Mouse (Mus musculus): ENCODE measurements around the gene Fxn.
A peak's percentile ranks its signal among the peaks of the same experiment; 100 is the strongest.
"Not testable (repeated sequence)": the region's sequence is repeated elsewhere in the genome, so short reads cannot be mapped to it uniquely, and the experiment has no call there.

Fxn gene

DNA sequence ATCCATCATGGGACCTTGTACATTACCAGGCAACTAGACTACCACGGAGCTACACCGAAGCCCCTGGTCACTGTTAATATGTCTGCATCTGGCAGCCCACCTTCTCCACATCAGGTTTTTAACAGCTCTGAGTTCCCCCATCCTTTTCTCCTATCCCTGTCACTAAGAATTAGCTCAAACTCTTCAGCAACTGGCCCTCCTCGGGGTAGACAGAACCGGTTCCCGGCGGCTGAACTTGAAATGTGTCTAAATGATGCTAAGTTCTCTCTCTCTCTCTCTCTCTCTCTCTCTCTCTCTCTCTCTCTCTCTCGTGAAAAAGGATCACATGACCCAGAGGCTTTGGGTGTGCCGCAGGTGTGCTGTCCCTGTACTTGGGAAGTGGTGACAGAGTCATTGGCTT lies 39.1 kb downstream of the Fxn start:
- DNase-seq, result no peak

DNA sequence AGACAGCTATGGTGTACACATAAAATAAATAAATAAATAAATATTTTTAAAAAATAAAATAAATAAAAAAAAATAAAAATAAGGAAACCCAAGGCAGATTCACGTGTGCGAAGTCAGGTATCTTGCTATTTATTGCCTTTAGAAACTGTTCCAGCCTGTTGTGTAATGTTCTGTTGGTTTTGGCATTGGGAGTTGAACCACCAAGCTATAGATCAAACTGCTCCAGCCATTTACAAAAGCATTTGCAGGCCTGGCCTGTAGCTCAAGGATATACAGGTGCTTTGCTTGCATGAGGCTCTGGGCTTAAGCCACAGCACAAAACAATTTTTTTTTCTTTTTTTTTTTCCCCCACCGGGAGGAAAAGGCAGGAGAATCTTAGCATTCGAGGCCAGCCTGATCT lies 42.4 kb downstream of the Fxn start:
- no peak for DNase-seq

DNA sequence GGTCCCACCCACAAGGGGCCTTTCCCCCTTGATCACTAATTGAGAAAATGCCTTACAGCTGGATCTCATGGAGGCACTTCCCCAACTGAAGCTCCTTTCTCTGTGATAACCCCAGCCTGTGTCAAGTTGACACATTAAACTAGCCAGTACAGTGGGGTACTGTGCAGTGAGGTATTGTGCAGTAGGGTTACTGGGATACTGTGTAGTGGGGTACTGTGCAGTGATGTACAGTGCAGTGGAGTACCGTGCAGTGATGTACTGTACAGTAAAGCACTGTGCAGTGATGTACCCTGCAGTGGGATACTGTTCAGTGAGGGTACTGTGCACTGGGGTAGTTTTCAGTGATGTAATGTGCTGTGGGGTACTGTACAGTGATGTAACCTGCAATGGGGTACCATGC lies 48.0 kb downstream of the Fxn start:
- DNase-seq, result not testable (repeated sequence)

DNA sequence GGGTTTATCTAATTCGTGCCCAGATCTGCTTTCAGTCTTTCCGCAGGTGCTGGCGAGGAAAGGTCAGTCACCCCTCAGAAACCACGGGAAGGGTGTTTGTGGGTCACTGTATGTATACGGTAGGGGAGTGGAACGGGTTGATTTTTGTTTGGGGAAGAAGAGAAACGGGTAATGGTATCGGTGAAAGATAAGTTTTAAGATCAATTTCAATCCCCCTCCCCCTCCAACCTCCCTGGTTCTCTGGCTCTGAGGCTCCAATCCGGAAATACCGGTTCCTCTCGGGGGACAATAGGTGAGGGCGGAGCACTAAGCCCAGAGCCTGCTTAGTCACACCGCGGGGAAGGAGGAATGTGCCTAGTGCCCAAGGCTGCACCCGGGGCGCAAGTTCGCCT lies 55.1 kb downstream of the Fxn start:
- peak; percentile 11 for DNase-seq

DNA sequence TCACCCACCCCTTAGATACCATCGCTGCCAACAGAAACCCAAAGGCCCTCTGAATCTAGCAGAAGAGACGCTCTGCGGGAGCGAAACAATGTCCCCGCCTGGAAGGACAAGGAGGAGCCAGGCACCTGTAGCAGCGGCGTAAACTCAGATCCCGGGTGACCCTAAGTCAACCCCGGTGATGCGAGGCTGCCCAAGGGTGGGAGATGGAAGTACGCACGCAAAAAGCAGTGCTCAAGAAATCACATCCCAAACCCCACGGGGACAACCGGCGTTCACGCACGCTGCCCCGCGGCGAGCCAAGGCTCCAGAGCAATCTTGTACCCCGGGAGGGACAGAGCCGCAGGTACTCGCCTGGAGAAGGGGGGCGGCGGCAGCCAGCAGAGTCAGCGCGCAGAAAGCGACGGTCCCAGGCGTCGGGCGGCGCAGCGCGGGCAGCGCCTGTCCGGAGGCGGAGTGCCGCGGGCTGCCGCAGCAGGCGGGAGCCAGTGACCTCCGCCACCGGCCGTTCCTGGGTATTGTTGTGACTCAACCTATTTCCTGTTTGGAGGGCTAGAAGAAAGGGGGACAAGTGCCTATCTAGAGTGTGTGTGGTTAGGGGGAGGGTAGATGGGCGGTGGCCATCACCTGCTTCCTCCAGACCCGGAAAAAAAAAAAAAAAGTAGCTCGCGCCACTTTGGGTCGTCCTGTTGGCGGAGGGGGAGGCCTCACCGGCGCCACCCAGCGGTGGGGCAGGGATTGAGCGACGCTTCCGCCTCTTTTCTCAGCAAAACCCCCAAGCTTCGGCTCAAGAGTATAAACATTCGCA lies 55.7 kb downstream of the Fxn start, which contains the start of gene Tjp2:
Gene Tjp2 (minus strand): TSS at position 531 of the 805 bp plus-strand sequence.
- DNase-seq, result peak; percentile 33

DNA sequence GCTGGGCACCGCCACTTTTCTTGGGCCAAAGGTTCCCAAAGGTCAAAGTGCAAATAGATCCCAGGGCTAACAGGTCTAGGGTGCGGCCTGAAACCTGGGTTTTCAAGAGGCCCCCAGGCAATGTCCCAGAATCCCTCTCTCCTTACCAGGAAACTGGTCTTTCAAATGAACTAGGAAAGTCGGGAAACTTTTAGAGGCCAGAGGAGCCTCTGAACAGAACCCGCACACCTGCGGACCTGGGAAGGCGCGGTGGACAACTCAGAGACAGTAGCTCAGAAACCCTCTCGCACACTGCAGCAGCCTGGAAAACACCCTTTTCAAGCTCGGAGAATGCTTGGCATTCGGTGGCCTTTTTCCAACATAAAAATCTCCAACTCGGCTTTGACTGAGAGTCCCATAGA lies 56.6 kb downstream of the Fxn start:
- no peak for DNase-seq

DNA sequence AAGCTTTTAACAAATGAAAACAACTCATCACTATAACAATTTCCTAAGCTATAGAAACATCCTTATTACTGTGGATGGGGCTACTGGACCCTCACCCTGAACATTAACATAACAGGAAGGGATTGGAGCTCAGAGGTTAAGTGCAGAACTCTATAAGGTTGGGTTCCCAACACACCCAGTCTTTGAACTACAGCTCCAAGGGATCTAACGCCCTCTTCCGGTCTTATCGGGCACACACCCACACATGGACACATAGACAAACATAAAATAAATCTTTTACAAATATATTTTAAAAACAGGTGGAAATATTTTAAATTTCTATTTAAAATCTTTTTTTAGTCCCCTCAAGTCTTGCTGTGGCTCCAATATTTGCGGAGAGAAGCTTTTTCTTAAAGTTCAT lies 59.0 kb downstream of the Fxn start:
- DNase-seq, result no peak

DNA sequence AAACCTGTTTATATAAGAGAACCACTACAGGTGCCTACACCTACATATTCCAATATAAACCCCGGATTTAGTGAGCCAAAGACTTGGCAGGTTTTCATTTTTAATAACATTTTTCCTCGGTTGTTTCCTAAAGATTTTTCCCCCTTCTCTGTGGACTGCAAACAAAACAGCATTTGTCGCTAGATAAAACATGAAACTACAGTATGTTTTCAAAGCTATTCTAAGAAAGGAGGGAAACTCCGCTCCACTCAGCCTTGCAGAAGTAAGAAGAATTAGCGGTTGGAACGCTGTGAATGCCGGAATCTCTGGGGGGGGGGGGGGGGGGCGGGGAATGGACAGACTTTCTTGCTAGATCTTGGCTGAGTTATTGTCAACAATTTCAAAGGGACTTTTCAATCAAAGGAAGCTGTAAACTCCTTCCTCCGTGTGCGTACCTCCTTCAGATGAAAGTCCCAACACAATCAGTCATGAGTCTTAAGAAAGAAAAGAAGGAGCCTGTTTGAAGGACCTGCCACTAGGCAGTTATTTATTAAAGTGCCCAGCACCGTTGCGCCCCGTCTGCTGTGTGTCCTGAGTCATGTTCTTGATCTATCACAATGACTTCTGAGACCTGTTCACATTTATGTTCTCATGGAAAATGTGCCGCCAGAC lies 59.5 kb downstream of the Fxn start:
- DNase-seq, result no peak

DNA sequence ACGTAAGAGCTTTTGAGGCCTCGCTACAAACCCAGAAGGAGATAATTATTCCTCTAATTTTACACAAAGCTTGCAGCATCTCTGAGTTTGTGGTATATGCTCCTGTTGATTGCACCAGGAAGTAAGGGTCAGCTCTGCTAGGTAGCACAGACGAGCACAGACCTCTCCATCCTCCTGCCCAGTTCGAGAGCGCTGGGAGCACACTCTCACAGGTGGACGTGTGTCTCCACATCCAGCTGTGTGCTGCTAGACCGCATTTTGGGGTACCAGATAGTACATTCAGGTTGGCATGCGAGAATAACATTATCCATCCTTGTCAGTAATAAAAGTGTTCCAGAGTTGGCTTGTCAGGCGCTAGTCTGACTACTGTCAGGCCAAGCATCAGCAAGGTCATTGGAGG lies 61.4 kb downstream of the Fxn start:
- no peak for DNase-seq

DNA sequence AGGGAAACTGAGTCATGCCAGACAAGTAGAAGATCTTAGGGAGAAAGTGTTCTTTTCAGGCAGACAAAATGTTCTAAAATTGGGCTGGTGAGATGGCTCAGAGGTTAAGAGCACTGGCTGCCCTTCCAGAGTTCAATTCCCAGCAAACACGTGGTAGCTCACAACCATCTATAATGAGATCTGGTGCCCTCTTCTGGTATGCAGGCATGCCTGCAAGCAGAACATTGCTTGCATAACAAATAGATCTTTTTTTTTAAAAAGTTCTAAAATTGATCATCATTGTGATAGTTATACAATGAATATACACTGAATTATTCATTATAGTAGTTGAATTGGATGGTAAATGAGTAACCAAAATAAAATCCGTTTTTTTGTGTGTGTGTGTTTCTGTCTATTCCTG lies 62.1 kb downstream of the Fxn start:
- no peak for DNase-seq

DNA sequence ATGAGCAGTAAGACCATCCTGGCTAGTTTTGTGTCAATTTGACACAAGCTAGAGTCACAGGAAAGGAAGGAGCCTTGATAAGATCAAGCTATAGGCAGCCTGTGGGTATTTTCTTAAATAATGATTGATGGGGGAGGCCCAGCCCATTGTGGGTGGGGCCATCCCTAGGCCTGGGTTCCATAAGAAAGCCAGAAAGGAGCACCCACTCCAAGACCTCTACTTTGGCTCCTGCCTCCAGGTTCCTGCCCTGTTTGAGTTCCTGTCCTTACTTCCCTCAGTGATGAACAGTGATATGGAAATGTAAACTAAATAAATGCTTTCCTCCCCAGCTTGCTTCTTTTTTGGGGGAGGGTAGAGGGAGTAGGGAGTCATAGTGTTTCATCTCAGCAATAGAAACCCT lies 62.6 kb downstream of the Fxn start:
- no peak for DNase-seq

DNA sequence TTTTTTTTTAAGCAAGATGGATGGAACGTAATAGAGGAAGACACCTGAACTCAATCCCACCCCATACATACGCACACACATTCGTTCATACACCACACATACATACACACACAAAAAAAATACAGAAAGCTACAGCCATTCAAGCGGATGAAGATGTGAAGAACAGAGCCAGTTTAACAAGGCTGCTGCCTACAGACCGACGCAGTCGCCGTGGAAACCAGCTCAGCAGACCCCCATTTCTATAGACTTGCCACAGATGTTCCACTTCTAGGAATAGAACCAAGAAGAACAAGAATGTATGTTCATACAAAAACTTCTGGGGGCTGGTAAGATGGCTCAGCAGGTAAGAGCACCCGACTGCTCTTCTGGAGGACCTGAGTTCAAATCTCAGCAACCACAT lies 63.6 kb downstream of the Fxn start:
- no peak for DNase-seq

DNA sequence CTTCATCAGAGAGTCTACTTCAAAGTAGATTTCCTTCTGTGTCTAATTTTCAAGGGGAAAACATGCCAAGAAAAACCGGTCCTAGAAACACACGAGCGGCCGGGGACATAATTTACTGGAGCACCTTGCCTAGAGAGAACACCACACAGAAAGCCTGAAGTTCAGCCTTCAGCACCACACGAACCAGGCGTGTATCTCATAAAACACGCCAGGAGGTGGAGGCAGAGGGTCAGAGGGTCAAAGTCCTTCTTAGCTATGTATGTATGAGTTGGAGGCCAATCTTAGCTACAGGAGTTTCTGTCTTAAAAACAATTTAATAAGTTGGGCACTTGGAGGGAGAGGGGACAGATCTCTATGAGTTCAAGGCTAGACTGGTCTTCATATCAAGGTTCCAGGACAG lies 65.5 kb downstream of the Fxn start:
- DNase-seq, result no peak

DNA sequence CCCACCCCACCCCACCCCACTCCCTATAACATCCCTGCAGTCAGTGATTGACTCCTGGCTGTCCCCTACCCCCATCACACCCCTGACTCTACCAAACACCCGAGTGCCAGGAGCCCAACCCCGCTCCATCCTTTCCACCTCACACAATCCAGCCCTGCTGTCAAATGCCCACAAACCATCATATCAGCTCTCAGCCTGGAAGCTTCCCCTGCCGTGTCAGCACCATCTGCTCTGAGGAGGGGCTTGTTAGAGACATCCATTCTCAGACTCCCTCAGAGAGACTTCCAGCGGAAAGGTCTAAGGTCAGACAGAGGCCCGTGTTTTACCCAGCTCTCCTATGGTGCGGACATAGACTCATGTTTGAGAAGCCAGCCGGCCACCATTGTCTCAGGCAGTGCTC lies 67.1 kb downstream of the Fxn start:
- DNase-seq, result no peak

DNA sequence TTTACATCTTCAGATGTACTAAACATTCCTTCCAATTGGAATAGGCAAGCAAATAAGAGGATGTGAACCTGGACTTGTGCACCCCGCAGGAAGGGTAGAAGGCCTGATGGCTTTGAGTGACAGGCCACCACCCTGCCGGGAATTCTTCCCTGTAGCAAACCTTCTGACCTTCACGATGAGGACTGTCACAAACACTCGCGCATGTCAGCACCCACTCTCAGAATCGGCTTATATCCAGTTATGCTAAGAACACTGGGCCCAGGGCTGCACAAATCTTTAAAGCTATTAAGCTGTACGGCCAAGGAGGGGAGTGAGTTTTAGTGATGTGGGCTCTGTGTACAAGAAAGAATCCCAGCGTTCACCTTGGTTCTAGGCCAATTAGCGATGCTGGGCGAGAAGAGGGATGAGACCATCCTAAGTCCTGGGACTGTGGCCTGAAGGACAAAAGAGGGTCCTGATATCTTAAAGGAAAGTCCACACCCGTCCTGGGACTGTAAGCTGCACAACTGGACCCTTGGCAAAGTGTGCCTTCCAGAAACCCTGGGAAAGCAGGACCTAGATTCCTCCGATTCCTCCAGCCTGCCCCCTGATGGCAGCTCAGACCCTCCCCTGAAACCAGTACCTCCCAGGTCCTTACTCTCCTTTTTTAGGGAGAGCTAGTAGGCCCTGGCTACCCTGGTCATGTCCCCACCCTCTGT lies 67.7 kb downstream of the Fxn start:
- DNase-seq, result no peak

Data from thymus, postnatal 25 days (tissue).